Mouse (Mus musculus) adrenal gland, postnatal 25 days (tissue): ENCODE data around the gene Gm17334. TPM values are rescaled to one million over a fixed set of nuclear protein-coding genes. Genes with fewer than 3 reads are reported as not detected.

Experiments
- DNase-seq: peaks from one replicate; pipeline ENCODE4 v3.0.0; 2021; ENCODE audit warnings: mixed read lengths
- microRNA-seq, 2 experiments: library from miRNA; unstranded; fragments of <30 nt; microRNA quantifications; one replicate each; pipeline ENCODE4 v1.2.0; 2021
- total RNA-seq: library from RNA; stranded (reverse); gene quantifications from 2 replicates; pipeline ENCODE4 v1.2.3, GENCODE M21; 2021

The Gm17334 gene
- total RNA-seq, 1 experiment from 2014 or later: 1.9 TPM

GRCm38 (mm10) chr11:53745260-53745659 lies 27.7 kb downstream of the Gm17334 start:
- DNase-seq: no peak

GRCm38 (mm10) chr11:53742353-53742752 lies 30.6 kb downstream of the Gm17334 start:
- no peak for DNase-seq

- DNase-seq: peak; percentile 48
Measured at GRCm38 (mm10) chr11:53737573-53737946, 35.4 kb downstream of the Gm17334 start.

GRCm38 (mm10) chr11:53736771-53737572 lies 36.0 kb downstream of the Gm17334 start:
- peak; percentile 74 for DNase-seq

GRCm38 (mm10) chr11:53735682-53736245 lies 37.2 kb downstream of the Gm17334 start:
- peak; percentile 49 for DNase-seq

- DNase-seq: no peak
Measured at GRCm38 (mm10) chr11:53734970-53735681, 37.9 kb downstream of the Gm17334 start.

GRCm38 (mm10) chr11:53734431-53734830 lies 38.6 kb downstream of the Gm17334 start:
- no peak for DNase-seq

GRCm38 (mm10) chr11:53733824-53734223 lies 39.2 kb downstream of the Gm17334 start:
- no peak for DNase-seq

- no peak for DNase-seq
Measured at GRCm38 (mm10) chr11:53732244-53732643, 40.7 kb downstream of the Gm17334 start.

- DNase-seq: no peak
Measured at GRCm38 (mm10) chr11:53731457-53731856, 41.5 kb downstream of the Gm17334 start.

Small RNA genes lying within 50 kb of the gene (microRNA-seq; reads per million reads assigned to microRNA genes)
- gene Mir7671: 0 reads per million in 2 experiments

Other genes with a start within 250 kb of the Gm17334 start
- gene Kif3a, start 205.8 kb downstream of the Gm17334 start, total RNA-seq: 27.0 and 31.9 TPM in 2 replicates
- not detected in 2 replicates for gene Il4, start 154.5 kb downstream of the Gm17334 start, total RNA-seq
- gene Il13, start 138.5 kb downstream of the Gm17334 start, total RNA-seq: not detected in 2 replicates
- gene Rad50, start 65.9 kb downstream of the Gm17334 start, total RNA-seq: 19.7 and 22.0 TPM in 2 replicates
- not detected in 2 replicates for gene Il5, start 52.4 kb downstream of the Gm17334 start, total RNA-seq
- gene Irf1, start 3.2 kb downstream of the Gm17334 start, total RNA-seq: 30.4 and 33.8 TPM in 2 replicates
- 12.0 and 19.8 TPM in 2 replicates for gene Gm12216, start 86.1 kb upstream of the Gm17334 start, total RNA-seq
- 29.0 and 39.4 TPM in 2 replicates for gene Slc22a5, start 118.5 kb upstream of the Gm17334 start, total RNA-seq
- 5.3 and 5.9 TPM in 2 replicates for gene Slc22a21, start 207.1 kb upstream of the Gm17334 start, total RNA-seq